Mouse (Mus musculus) duodenum, adult 2 months (tissue): ENCODE measurements around the gene Shf. TPM values are rescaled to one million over a fixed set of nuclear protein-coding genes. Genes with fewer than 3 reads are reported as not detected.

Source experiments
- polyA plus RNA-seq: library from polyadenylated mRNA; depleted of rRNA; stranded (reverse); fragments of >200 nt; gene quantifications from 2 replicates; pipeline ENCODE4 v1.2.3, GENCODE M21; 2012; ENCODE audit warnings: low replicate concordance; rRNA removed

Shf gene
- polyA plus RNA-seq: 9.3 and 14.1 TPM in 2 replicates

GRCm38 (mm10) chr2:122368995-122369739 lies at the start of gene Shf:
Shf (minus strand) TSS chr2:122369162.

DNA sequence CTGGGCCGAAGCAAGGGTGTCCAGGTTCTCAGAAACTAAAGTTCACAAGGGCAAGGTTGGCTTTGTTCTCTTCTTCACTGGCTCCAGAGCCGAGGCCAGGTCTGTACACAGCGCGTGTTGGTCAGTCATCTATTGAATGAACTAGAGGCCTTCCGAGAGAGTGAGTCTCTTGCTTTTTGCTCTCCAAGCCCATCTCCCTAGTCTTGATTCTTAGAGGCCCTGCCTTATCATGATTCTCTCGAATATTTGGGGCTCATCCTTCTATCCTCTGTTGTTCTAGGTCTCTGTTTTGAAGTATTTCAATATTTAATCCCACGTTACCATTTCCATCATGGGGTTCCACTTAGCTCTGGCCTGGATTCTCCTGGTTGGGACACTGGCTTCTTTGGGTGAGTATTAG lies 53.6 kb downstream of the Shf start, which contains the start of gene Duox1:
Duox1 (plus strand) TSS at position 301 of the 400 bp plus-strand sequence.

DNA sequence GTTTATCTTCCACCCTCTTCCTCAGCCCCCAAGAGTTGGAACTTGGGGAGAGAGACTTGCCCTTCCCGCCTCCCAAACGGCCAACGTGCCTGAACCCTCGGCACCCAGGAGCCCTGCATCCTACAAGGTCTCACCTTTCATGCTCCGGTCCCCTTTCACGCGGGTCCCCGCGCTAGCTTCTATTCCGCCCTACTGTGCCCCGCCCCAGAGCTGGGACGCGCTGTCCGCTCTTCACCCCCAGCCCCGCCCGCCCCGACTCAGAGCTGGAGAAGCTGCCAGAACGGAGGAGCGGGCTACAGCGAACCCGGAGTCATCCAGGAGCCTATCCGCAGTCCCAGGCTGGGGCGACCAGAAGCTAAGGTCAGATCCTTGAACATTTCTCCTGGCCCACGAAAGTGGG lies 55.4 kb downstream of the Shf start, which contains the start of gene Duoxa1:
Duoxa1 (minus strand) TSS at position 195 of the 400 bp plus-strand sequence.

Other genes starting within 250 kb of the Shf start
- 999 and 1,700 TPM in 2 replicates for gene B2m, start 221.5 kb downstream of the Shf start, polyA plus RNA-seq
- gene Trim69, start 208.5 kb downstream of the Shf start, polyA plus RNA-seq: not detected in 2 replicates
- not detected in 2 replicates for gene Patl2, start 183.0 kb downstream of the Shf start, polyA plus RNA-seq
- not detected in 2 replicates for gene Terb2, start 182.9 kb downstream of the Shf start, polyA plus RNA-seq
- gene Sord, start 134.4 kb downstream of the Shf start, polyA plus RNA-seq: 11.8 and 30.9 TPM in 2 replicates
- 4.8 and 7.1 TPM in 2 replicates for gene Duox2, start 70.7 kb downstream of the Shf start, polyA plus RNA-seq
- gene Duoxa2, start 70.3 kb downstream of the Shf start, polyA plus RNA-seq: 10.0 and 12.2 TPM in 2 replicates
- gene Duoxa1, start 55.4 kb downstream of the Shf start, polyA plus RNA-seq: 0.11 and 0.22 TPM in 2 replicates
- gene Duox1, start 53.5 kb downstream of the Shf start, polyA plus RNA-seq: 0.05 and 0.28 TPM in 2 replicates
- gene Slc28a2, start 57.3 kb upstream of the Shf start, polyA plus RNA-seq: 4.8 and 31.1 TPM in 2 replicates
- gene Gm14085, start 115.8 kb upstream of the Shf start, polyA plus RNA-seq: 0.71 and 4.6 TPM in 2 replicates
- 1.8 and 3.9 TPM in 2 replicates for gene Gatm, start 242.1 kb upstream of the Shf start, polyA plus RNA-seq